Mouse (Mus musculus): ENCODE results near the gene Acacb.

Gene Acacb

DNA sequence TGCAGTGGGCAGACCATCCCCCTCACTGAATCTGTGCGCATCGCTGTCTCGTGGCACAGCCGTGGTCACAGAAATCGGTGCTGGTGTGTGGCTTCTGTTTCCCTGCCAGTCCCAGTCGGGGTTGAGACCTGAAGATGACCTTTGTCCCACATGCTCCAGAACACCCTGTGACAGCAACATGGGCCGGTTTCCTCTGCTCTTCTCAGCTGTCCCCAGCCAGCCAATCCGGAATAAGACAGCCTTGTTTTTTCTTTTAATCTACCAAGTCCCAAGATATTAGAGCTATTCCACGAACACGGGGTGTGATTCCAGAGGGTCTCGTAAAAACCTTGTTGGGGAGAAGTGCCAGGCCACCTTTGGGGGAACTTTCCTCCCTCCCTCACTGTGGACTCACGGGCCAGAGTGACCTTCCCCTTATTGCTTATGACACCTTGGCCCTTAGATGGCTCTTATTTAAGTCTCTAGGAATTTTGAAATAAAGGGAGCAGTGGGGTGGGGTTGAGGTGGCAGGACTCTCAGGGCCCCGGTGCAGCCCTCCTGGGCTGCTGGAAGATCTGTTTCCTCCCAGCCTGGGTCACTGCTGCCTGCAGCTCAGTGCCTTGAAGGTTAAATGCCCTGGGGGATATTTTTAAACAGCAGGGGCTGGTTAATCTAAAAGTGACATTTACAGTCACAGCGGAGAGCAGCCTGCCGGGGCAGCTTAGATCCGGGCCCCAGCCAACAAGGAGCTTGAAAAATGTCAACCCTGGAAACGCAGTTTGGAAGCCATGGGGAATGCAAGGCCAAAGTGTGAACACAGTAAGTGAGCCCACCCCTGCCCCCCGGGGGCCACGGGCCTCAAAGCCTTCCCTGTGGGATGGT is at the start of gene Acacb:
Acacb (plus strand) TSS at position 508 of the 861 bp plus-strand sequence.
- in situ Hi-C loops (cut with MseI, MboI): no loop called here

DNA sequence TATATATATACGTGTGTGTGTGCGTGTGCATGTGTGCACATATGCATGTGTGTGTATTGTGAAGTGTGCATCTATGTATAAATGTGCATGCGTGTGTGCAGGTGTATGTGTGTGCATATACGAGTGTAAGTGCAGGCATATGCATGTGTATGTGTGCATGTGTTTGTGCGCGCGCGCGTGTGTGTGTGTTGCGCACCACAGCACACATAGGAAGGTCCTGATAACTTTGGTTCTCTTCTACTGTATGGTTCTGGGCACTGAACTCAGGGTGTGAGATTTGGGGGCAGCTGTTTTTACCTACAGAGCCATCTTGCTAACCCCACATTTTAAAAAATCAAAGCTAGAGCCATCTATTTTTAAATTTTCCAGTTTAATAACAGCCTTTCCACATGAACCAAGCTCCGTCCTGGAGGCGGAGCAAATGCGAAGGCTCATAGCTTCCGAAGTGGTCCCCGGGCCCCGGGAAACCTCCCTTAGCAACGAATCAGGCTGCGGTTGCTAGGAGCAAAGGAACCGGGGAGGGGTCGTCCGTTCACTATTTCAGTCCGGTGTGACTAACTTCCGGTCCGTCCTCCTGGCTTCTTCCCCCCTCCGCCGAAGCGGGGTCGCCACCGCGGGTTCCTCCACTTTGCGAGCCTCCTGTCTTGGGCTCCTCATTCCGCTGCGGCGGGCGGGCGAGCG is 46.5 kb upstream of the Acacb start:
- in situ Hi-C loops (cut with MseI, MboI): no loop called here

DNA sequence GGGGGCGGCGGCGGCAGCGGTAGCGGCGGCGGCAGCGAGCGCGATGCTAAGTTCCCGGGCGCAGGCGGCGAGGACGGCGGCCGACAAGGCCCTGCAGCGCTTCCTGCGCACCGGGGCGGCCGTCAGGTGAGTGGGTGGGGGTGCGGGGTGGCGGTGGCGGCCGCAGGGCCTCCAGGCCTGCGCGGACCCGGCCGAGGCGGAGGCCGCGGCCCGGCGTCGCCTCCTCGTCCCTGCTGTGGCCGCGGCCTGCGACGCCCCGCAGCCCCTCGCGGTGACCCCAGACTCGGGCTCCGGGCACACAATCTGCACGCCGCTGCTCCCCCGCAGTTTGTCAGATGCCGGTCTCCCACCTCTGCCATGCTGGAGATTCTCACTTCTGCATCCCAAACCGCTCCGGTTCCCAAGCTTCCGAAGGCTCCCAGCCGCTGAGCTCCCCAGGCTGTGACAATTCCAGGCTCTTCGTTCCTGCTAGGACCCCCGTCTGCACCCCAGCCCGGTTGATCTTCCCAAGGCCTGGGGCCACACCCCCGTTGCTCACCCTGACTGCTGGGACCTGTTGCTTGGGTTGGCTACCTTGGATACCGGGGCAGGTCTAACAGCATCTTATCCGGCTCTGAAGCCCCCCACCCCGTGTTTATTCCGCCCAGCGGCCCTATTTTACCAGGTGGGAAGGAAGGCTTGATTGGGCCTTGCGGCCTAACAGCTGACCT is 45.8 kb upstream of the Acacb start:
- in situ Hi-C loops (cut with MseI, MboI): no loop called here

DNA sequence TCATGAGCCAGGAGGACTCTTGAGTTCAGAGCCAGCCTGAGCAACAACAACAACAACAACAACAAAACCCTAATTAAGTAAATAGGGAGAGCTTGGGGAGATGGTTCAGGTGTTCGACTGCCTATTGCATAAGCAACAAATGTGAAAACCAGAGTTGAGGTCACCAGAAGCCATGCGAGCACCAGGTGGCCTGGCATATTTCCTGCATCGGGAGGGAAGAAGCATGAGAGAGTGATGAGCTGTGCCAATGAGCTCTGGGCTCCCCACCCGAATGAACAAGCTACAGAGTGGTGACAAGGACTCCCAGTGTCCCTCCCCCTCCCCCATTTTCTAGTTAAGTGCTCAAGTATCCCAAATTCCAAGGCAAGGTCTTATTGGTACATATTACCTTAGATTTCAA is 44.5 kb upstream of the Acacb start:
- in situ Hi-C loops (cut with MseI, MboI): no loop called here

GRCm38 (mm10) chr5:114102807-114103206 is 43.5 kb upstream of the Acacb start:
- in situ Hi-C loops (cut with MseI, MboI): no loop called here

GRCm38 (mm10) chr5:114106391-114106935 is 39.9 kb upstream of the Acacb start:
- in situ Hi-C loops (cut with MseI, MboI): no loop called here

DNA sequence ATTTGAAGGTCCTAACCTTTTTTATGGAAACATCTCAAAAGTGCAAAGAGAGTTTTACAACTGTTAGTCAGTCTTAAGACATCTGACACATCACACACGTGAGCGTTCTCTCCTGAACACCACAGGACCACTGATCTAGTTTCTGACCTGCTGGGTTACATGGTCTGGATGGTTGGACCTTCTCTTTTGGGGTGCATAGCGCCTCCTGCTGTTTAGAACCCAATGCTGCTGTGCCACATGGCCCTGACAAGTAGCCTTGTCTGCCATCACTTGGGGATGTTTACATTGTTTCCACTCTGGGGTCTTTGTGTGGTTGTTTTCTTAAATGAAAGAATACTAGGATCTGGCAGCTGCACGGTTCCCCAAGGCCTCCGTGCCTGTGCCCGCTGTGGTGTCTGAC is 33.0 kb upstream of the Acacb start:
- in situ Hi-C loops (cut with MseI, MboI): no loop called here

DNA sequence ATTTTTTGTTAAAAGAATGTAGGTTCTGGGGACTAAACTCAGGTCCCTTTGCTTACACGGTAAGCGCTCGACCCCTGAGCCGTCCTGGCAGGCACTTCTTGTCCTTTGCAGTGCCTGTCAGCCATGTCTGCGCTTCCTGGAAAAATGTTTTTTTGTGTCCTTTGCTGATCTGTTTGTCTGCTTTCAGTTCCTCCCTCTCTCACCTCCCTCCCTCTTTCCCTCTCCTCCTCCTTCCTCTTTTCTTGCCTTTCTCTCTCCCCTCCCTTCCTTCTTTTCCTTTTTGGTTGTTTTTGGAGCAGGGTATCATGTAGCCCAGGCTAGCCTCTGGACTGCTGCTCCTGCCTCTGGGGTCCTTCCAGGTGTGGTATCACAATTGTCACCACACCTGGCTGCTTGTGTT is 31.3 kb upstream of the Acacb start:
- in situ Hi-C loops (cut with MseI, MboI): no loop called here

DNA sequence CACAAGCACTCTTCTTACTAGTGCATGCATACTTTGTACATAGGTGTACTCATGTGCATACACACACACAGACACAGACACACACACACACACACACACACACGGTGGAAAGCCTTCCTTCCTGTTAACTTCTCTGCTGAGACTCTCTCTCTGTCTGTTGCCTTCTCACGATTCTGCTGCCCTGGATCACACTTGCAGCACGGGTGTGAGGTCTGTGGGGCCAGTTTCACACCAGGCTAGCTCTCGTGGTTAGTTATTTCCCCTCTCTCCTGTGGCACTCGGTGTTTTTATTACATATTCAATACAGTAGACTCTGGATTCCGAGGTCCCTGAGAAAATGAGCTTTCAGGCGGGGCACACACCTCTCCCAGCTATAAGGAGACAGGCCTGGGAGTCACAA is 29.7 kb upstream of the Acacb start:
- in situ Hi-C loops (cut with MseI, MboI): no loop called here

DNA sequence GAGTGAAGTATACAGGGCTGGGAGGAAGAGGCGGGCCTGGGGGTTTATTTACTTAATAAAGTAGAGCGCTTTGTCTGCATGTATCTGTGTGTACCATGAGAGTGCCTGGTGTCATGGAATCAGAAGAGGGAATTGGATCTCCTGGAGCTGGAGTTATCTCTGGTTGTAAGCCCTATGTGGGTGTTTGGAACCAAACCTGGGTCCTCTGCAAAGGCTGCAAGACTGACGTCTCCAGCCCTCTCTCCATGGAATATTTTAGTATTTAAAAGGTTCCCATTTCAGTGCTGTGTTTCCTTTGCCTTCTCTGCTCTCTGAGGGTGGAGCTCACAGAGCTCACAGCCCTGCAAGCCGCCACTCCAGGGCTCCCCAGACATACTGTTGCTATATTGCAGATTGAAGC is 26.5 kb upstream of the Acacb start:
- in situ Hi-C loops (cut with MseI, MboI): no loop called here

DNA sequence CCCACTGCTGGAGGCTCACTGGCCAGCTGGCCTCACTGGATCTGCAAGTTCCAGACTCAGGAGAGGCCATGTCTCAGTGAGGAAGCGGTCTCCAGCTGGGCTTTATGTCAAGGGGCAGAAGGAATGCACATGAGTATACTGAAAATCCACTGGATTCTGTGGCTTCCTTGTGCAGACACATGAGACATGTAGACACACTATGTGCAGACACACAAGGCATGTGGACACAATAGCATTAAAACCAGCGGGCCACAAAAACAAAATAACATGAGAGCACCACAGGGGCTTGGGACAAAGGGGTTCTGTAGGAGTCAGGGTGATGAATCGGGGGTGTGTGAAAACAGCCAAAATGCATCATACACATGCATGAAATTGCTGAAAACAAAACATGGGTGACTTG is 20.3 kb upstream of the Acacb start:
- in situ Hi-C loops (cut with MseI, MboI): no loop called here

DNA sequence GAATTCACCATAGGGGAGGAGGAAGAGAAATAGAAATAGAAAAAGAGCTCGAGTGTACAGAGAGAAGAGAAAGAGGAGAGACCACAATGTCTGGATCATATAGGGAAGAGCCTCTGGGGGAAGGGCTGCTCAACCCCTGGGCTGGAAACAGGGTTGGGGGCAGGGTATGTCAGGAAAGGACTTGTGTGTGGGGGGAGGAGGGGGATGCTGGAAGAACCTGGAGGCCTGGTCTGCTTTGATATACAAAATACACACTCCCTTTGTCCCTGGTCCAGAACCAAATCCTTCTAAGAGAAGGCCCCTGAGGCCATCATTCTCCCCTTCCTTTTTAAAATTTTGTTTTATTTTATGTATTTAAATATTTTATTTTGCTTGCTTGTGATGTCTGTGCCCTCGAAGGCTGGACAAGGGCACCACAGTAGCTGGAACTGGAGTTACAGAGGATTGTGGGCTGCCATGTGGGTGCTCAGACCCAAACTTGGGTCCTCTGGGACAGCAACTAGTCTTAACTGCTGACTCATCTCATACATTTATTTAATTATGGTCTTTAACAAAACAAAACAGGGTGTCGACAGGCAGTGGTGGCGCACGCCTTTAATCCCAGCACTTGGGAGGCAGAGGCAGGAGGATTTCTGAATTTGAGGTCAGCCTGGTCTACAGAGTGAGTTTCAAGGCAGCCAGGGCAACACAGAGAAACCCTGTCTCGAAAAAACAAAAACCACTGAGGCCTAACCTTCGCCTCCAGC is 19.7 kb upstream of the Acacb start:
- in situ Hi-C loops (cut with MseI, MboI): no loop called here

- in situ Hi-C loops (cut with MseI, MboI): no loop called here
Observed at GRCm38 (mm10) chr5:114127374-114128349, 18.7 kb upstream of the Acacb start, which contains the start of gene Alkbh2. Alkbh2 (minus strand) TSS chr5:114128218.

GRCm38 (mm10) chr5:114129550-114130210 is 16.7 kb upstream of the Acacb start:
- in situ Hi-C loops (cut with MseI, MboI): no loop called here

GRCm38 (mm10) chr5:114130211-114130605 is 16.1 kb upstream of the Acacb start, which contains the start of gene Ung:
Ung (plus strand) TSS chr5:114130386.
- in situ Hi-C loops (cut with MseI, MboI): no loop called here

DNA sequence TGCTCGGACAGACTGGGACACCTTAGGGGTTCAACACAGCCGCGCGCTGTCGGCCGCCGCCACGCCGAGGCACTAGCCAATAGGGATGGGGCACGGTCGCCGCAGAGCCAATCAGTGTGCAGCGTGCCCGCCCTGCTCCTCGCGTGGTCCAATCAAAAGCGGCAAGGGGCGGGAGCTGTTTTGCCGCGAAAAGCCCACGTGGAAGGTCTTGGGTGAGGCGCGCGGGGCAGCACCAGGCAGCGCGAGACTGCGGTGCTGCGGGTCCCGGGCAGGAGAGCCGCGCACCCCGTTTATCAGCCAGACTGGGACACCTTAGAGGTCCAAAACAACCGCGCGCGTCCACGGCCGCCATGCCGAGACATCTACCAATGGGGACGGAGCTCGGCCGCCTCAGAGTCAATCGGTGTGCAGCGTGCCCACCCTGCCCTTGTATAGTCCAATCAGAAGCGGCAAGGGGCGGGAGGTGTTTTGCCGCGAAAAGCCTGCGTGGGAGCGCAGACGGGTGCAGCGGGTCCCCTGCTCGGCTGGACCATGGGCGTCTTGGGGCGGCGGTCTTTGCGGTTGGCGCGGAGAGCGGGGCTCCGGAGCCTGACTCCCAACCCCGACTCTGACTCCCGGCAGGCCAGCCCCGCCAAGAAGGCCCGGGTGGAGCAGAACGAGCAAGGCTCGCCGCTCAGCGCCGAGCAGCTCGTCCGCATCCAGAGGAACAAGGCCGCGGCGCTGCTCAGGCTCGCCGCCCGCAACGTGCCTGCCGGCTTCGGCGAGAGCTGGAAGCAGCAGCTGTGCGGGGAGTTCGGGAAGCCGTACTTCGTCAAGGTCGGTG is 15.4 kb upstream of the Acacb start:
- in situ Hi-C loops (cut with MseI, MboI): no loop called here

DNA sequence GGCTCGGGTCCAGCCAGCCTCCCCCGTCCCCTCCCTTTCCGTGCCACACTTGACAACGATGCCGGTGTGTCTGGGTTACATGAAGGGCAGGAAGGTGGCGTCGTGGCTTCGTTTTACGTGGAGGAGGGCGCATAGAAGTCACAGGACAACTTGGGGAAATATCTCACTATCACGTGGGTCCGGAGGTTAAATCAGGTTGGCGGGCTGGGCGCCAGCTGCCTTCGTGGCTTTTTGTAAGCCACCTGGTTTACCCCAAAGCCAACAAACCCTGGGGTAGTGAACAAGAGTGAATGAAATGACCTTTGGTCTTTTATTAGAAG is 14.9 kb upstream of the Acacb start:
- in situ Hi-C loops (cut with MseI, MboI): no loop called here

DNA sequence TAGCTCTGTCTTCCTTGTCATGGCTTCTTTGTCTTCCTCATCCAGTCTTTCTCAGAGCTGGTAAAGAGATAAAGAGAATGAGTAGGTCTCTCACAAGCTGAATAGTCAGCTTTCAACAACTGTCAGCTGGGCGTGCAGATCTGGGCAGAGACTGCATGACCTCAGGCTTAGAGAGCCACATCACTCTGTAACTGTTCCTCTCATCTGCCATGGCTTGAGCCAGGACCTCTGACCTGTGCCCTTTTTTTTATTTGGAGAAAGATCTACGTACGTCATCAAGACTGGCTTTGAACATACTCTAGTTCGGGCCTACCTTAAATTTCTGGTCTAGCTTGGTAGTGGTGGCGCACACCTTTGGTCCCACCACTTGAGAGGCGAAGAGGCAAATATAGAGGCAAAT is 13.5 kb upstream of the Acacb start:
- in situ Hi-C loops (cut with MseI, MboI): no loop called here

GRCm38 (mm10) chr5:114134091-114134534 is 12.2 kb upstream of the Acacb start:
- in situ Hi-C loops (cut with MseI, MboI): no loop called here

Data from mouse trophoblast stem cell (cell line).